Mouse (Mus musculus) adipocyte (in vitro differentiated cells): ENCODE measurements around the gene Cdc14a.

Experiments used
- DNase-seq: peaks from one replicate; pipeline ENCODE4 v3.0.0-alpha.2; 2016; ENCODE audit warnings: low spot score

Cdc14a gene

DNA sequence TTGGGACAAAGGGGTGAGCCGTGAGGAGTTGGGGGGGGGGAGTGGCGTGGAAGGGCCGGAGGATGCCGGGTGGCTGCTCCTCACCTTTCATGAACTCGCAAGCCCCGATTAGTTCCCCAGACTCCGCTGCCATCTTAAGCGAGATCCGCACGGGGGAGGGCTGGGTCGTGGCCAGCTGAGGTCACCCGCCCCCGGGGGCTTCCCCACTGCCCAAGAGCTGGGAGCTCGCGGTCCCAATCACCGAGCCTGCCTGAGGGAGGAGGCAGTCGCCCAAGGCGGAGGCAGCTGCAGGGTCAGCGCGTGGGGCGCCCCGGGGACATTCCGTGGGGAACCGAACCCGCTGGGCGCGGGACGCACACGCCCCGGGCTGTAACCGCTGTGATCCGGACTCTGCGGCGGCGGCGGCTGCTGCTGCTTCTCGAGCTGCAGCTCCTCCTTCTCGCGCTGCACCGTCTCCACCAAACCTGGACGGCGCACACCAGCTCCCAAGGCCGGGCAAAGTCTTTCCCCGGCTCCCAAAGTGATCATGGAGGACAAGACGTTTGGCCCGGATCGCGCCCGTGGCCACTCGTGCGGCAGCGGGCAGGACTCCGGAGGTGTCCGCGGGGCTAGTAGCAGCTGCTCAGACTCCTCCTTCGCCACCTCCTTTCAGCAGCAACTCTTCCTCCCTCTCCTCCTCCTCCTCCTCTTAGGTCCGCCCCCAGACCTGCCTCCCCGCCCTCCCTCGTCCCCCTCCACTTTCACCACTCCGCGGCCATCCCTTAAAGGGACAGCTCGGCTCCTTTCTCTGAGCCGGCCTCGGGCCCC lies at the start of gene Cdc14a:
TSS of gene Cdc14a (minus strand) at position 680 of the 807 bp plus-strand sequence.
- DNase-seq = peak; percentile 88

- DNase-seq = no peak
These were observed 41.9 kb upstream of the Cdc14a start for GRCm38 (mm10) chr3:116465709-116466108.

DNA sequence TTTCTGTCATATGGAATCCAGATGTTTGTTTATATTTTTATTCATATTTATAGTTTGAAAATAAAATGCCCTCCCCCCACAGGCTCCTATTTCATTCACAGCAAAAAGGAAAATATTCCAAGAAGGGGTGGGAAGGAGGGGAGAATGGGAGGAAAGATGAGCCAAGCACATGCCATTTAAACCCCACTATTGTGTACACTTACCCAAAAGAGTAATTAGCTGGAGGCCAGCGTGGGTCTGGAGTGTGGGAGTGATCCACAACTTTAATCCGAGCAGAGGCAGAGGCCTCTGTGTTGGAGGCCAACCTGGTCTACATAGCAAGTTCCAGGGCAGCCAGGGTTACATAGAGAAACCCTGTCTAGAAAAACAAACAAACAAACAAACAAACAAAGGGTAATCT lies 40.5 kb upstream of the Cdc14a start:
- DNase-seq = no peak

GRCm38 (mm10) chr3:116461053-116461452 lies 37.2 kb upstream of the Cdc14a start:
- no peak for DNase-seq

GRCm38 (mm10) chr3:116454529-116454928 lies 30.7 kb upstream of the Cdc14a start:
- no peak for DNase-seq

DNA sequence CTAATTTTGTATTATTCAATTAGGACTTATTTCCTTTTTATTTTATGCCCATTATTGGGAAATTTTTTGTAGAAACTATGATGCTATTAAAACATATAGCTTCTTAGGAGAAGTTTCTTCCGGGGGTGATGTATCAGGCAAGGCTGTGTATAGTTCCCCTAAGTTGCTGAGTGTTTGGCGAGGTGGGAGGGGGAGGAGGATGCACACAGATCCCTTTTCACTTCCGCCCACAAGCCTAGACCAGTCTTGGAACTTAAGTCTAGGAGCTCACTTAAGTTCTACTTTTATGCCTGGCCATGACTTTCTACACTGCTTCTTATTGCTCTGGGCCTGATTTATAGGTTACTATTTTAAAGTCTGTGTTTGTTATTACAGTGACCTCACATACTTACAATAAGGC lies 26.9 kb upstream of the Cdc14a start:
- no peak for DNase-seq

DNA sequence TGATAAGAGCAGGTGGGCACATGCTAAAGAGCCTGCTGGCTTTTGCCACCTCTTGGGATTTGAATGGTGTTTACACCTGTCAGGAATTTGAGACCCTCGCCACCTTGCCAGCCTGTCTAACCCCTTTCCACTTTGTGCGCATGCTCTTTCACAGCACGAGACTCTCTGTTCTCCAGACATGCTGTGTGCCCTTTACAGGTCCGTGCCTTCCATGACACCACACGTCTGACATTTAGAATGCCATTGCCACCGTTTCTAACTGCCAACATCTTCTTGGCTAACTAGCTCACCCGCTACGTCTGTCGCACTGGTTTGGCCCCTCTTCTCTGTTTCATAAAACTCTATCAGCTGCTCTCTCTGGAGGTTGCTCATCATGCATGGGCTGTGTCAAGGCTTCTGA lies 20.5 kb upstream of the Cdc14a start:
- DNase-seq = no peak

- no peak for DNase-seq
These were observed 19.0 kb upstream of the Cdc14a start for GRCm38 (mm10) chr3:116442788-116443187.

DNA sequence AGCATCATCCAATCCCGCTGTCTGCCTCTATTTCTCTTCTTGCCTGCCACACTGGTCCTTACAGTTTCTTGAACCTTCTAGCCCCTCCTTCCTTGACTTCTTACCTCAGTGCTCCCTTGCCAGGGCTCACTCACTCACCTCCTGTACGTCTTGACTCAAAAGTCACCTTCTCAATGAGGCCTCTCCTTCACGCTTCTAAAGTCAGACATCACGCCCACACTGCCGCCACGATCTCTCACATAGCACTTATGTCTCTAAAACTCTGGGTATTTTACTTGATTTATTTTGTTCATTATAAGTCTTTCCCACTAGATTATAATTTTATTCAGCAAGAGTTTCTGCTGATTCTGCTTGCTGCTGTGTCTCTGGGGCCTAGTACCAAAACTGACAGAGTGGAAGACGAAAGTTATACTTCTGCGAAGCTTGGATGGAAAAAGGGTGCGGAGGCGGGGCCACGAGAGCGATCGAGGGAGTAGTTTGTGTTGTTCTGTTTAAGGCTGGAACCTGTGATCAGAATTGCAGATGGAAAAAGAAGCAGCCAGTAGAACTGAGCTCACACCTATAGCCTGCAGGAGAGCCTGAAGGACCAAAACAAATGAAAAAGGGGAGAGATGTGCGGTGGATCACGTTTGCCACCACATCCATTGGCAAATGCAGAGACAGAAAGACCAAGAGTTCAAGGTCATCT lies 17.8 kb upstream of the Cdc14a start:
- no peak for DNase-seq

- no peak for DNase-seq
These were observed 16.5 kb upstream of the Cdc14a start for GRCm38 (mm10) chr3:116440066-116440997.

GRCm38 (mm10) chr3:116436811-116437601 lies 13.2 kb upstream of the Cdc14a start:
- peak; percentile 55 for DNase-seq

GRCm38 (mm10) chr3:116436113-116436512 lies 12.3 kb upstream of the Cdc14a start:
- DNase-seq = no peak

DNA sequence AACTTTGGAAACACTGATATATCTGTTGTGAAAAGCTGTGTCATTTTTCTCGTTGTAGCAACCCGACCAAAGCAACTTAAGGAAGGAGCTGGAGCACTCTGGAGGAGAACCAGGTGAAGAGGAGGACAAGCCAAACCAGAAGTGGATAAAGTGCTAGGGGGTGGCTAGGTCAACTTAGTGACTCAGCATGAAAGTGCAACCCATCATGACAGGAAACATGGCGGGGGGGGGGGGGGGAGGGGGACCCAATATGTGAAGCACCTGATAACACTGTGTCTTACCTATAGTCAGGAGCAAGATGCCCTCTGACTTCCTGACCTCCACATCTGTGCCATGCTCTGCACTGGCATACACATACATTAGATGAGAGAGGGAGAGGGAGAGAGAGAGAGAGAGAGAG lies 10.9 kb upstream of the Cdc14a start:
- no peak for DNase-seq

- DNase-seq = no peak
These were observed 2.1 kb upstream of the Cdc14a start for GRCm38 (mm10) chr3:116425901-116426300.

GRCm38 (mm10) chr3:116424973-116425284 lies 1.1 kb upstream of the Cdc14a start:
- peak; percentile 88 for DNase-seq

GRCm38 (mm10) chr3:116424160-116424972 lies 534 bp upstream of the Cdc14a start:
- no peak for DNase-seq

DNA sequence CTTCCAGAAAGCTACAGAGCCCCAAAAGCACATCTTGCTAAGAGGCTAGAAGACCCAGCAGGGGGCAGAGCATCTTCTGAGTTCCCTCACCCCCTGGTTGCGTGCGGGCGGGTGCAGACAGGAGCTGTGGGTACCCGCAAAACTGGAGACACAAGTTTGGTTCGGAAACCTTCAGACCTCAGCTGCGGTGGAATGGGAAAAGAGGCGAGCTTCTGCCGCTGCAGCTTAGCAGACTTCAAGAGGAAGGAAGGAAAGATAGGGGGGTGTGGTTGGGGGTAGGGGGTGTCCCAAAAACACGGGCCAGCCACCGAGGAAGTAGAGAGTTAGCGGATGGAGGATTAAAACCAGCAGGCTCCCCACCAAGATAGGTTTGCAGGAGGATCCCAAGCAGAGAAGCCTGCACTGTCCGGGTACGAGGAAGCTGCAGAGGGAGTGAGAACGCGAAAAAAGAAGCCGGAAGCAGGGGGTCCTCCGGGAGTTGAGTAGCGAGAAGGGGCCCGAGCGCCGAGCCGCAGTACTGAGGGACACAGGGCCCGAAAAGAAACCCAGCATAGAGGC lies 958 bp downstream of the Cdc14a start:
- peak; percentile 54 for DNase-seq

- no peak for DNase-seq
These were observed 1.8 kb downstream of the Cdc14a start for GRCm38 (mm10) chr3:116422074-116422473.

GRCm38 (mm10) chr3:116421121-116421520 lies 2.7 kb downstream of the Cdc14a start:
- no peak for DNase-seq

GRCm38 (mm10) chr3:116419791-116420190 lies 4.0 kb downstream of the Cdc14a start:
- no peak for DNase-seq
